Mouse (Mus musculus) stomach, postnatal 0 days (tissue): ENCODE measurements around the gene Gm12169.

Experiments
- CTCF ChIP-seq: IDR thresholded peaks from 2 replicates; pipeline ENCODE4 v1.5.1; 2016; ENCODE audit warnings: antibody characterized with exemption, low read depth, mild to moderate bottlenecking, moderate library complexity
- EP300 ChIP-seq: optimal IDR thresholded peaks from 2 replicates; pipeline ENCODE3; 2016; ENCODE audit warnings: antibody characterized with exemption

DNA sequence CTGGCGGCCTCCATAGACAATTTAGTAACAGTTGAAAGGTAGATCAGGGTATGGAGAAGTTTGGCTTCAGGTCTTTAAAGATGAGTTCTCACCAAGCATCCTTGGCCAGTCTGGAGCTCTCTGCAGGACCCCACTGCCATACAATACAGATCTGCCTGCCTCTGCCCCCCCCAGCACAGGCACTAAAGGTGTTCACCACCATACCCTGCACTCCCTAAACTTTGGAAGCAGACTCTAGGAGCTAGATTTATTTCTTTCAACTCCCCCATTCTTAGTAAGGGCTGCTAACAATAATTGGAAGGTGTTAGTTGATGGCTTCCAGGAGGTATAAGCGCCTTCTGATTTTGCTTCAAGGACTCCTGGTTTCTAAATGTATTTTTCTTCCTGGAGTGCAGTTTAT lies 19.5 kb downstream of the Gm12169 start:
- TF ChIP-seq CTCF (no peak), EP300 (no peak)
